Mouse (Mus musculus) liver, embryonic 14.5 days (tissue): ENCODE measurements around the gene Baiap3. TPM values are rescaled to one million over a fixed set of nuclear protein-coding genes. Genes with fewer than 3 reads are reported as not detected.
A peak's percentile ranks its signal among the peaks of the same experiment; 100 is the strongest.

Source experiments
- ATAC-seq: fragments of 200-750 bp; cut with Nextera tagmentation; 2 replicates; pipeline ENCODE4 v1.8.0; 2017; ENCODE audit warnings: moderate number of reproducible peaks, mild to moderate bottlenecking, moderate library complexity; ENCODE audit not compliant: insufficient read depth
- DNase-seq, 3 experiments: peaks; one replicate each; pipeline ENCODE4 v3.0.0-alpha.2; 2012 to 2013; ENCODE audit warnings: low read depth in 3 of 3, low spot score in 3 of 3
- H3K27ac ChIP-seq: fragments of 300-500 bp; sonication (generic); 2 replicates; pipeline ENCODE4 v1.5.1; 2014; ENCODE audit warnings: moderate library complexity, mild to moderate bottlenecking, control low read depth, inconsistent platforms
- H3K27me3 ChIP-seq: fragments of 300-500 bp; sonication (generic); 2 replicates; pipeline ENCODE4 v1.6.1; 2014; ENCODE audit warnings: mild to moderate bottlenecking, low read length, moderate library complexity; ENCODE audit not compliant: control insufficient read depth, insufficient read depth
- H3K36me3 ChIP-seq: fragments of 300-500 bp; sonication (generic); replicated peaks from 2 replicates; pipeline ENCODE4 v1.6.1; 2014; ENCODE audit warnings: low read depth; ENCODE audit not compliant: control insufficient read depth, insufficient read depth
- H3K4me1 ChIP-seq, 2 experiments: fragments of 200-500 bp in 1 of 2; fragments of 300-500 bp in 1 of 2; sonication (generic) in 1 of 2; replicated peaks; 2 replicates each; pipeline ENCODE4 v1.6.1; 2012 to 2014; ENCODE audit warnings: antibody characterized with exemption in 1 of 2, inconsistent platforms in 1 of 2, low read length in 1 of 2; ENCODE audit not compliant: control insufficient read depth in 2 of 2, insufficient read depth in 2 of 2
- H3K4me2 ChIP-seq: fragments of 300-500 bp; sonication (generic); 2 replicates; pipeline ENCODE4 v1.6.1; 2014; ENCODE audit warnings: low read depth, mild to moderate bottlenecking, control low read depth, moderate library complexity
- H3K4me3 ChIP-seq, 2 experiments: fragments of 200-500 bp in 1 of 2; fragments of 300-500 bp in 1 of 2; sonication (generic) in 1 of 2; 2 replicates each; pipeline ENCODE4 v1.5.1; 2012 to 2014; ENCODE audit warnings: low read depth in 2 of 2, low read length in 2 of 2, mild to moderate bottlenecking in 2 of 2, control low read depth in 1 of 2, inconsistent platforms in 1 of 2, moderate library complexity in 1 of 2; ENCODE audit not compliant: insufficient read depth in 1 of 2
- H3K9ac ChIP-seq: fragments of 300-500 bp; sonication (generic); replicated peaks from 2 replicates; pipeline ENCODE4 v1.6.1; 2014; ENCODE audit warnings: mild to moderate bottlenecking, control low read depth, moderate library complexity
- H3K9me3 ChIP-seq: fragments of 300-500 bp; sonication (generic); 2 replicates; pipeline ENCODE4 v1.6.1; 2016; ENCODE audit warnings: low read length, mixed read lengths; ENCODE audit not compliant: control insufficient read depth
- CTCF ChIP-seq: IDR thresholded peaks from 2 replicates; pipeline ENCODE4 v1.5.1; 2016; ENCODE audit warnings: antibody characterized with exemption, low read depth, control low read depth
- EP300 ChIP-seq: IDR thresholded peaks from 2 replicates; pipeline ENCODE4 v1.6.1; 2016; ENCODE audit warnings: antibody characterized with exemption, low read depth
- WGBS: fragments of 180-500 bp; shearing (Covaris S2); extraction: QIAGEN DNeasy Blood & Tissue Kit; methylation state at CpG from one replicate; pipeline ENCODE4 v1.1.7; 2014; ENCODE audit not compliant: insufficient replicate concordance; 5-methylcytosine and 5-hydroxymethylcytosine counted together
- polyA plus RNA-seq, 2 experiments: library from polyadenylated mRNA; depleted of rRNA in 1 of 2; stranded (reverse) in 1 of 2; unstranded in 1 of 2; fragments of >200 nt; fragmentation: Nextera tagmentation in 1 of 2; extraction: Ambion mirVana in 1 of 2; gene quantifications; 2 replicates each; pipeline versions ENCODE4 v1.2.1 to v1.2.3; 2012 to 2014

Gene Baiap3
- polyA plus RNA-seq, 2 experiments, result 0.27 to 0.69 TPM

DNA sequence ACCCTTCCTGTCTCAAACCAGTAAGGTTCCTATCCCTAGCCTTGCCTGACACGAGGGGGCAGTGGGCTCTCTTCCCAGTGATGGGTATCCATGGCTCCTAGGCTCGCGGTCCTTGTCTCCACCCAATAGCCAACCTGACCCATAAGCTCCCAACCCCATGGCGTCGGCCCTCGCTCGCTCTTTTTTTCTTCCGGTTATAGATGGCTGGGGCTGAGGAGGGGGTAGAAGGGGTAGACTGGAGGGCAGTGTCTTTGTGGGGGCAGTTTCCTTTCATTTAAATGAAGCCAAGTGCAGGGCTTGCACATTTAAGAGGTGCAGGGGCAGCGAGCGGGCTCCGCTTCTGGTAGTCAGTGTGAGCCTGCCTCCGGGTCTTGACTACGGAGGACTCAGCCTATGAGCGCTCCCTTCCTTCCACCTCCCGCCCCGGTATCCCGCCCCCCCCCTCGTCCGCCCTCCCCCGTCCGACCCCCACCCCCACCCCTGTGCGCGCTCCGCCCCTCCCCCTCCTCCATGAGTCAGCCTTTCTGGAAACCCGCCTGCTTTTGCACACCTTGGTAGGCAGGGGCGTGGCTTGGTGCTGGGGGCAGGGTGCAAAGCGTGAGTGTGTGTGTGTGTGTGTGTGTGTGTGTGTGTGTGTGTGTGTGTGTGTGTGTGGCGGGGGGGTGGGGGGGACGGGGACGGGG, 34.2 kb downstream of the Baiap3 start:
- peak; percentile 78 for ATAC-seq

DNA sequence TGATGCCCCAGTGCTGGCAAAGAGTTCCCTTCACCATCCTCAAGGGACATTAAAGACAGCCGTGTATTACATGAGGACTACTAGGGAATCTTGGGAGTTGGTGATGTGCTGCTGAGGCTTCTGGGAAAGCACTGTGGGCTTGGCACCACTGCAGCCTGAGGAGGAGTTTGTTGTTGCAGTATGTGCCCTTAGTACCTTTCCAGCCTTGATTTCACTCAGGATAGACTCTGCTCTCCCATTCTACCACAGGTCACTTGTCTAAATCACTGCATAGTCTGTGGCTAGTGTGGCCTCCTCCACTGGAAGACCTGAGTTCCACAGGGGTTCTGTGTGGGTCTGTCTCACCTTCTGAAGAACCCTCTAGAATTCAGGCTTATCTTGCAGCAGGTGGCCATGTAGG, 35.4 kb downstream of the Baiap3 start:
- Histone ChIP-seq H3K9ac (peak overlapping the region; percentile 1; the same call in 1 of the 2 replicates), H3K36me3 (no peaks in the 10 kb centered on the region; the same call in none of the 2 replicates), H3K4me1 (peaks cover 33 to 37% of the 10 kb centered on the region in 2 experiments), H3K4me3 (no peak overlapping the region), H3K4me2 (peak overlapping the region; percentile 91), H3K9me3 (no peaks in the 10 kb centered on the region), H3K27me3 (no peaks in the 10 kb centered on the region), H3K27ac (no peak overlapping the region; the same call in 1 of the 2 replicates)
- DNase-seq (no peak), ATAC-seq (no peak)
- TF ChIP-seq CTCF (no peak), EP300 (no peak)
- 85% methylated on average over 1 of the region's 1 CpGs for WGBS

More for the DNA sequence above, 34.2 kb downstream of the Baiap3 start:
- peak; percentile 63 to 80 (median 65) for DNase-seq
- Histone ChIP-seq H3K9ac (peak overlapping the region; percentile 89), H3K27ac (peak overlapping the region; percentile 92), H3K4me3 (peak overlapping the region; percentile 64 to 97), H3K4me2 (peak overlapping the region; percentile 91), H3K36me3 (peaks cover 6% of the 10 kb centered on the region), H3K4me1 (peaks cover 44 to 49% of the 10 kb centered on the region in 2 experiments), H3K9me3 (no peaks in the 10 kb centered on the region), H3K27me3 (no peaks in the 10 kb centered on the region)
- TF ChIP-seq EP300, result no peak
- 0 out of 2 replicates have a peak, but pooled peaks have one; percentile 15 for TF ChIP-seq CTCF
- under 1% methylated on average over 27 of the region's 30 CpGs for whole genome bisulfite sequencing

DNA sequence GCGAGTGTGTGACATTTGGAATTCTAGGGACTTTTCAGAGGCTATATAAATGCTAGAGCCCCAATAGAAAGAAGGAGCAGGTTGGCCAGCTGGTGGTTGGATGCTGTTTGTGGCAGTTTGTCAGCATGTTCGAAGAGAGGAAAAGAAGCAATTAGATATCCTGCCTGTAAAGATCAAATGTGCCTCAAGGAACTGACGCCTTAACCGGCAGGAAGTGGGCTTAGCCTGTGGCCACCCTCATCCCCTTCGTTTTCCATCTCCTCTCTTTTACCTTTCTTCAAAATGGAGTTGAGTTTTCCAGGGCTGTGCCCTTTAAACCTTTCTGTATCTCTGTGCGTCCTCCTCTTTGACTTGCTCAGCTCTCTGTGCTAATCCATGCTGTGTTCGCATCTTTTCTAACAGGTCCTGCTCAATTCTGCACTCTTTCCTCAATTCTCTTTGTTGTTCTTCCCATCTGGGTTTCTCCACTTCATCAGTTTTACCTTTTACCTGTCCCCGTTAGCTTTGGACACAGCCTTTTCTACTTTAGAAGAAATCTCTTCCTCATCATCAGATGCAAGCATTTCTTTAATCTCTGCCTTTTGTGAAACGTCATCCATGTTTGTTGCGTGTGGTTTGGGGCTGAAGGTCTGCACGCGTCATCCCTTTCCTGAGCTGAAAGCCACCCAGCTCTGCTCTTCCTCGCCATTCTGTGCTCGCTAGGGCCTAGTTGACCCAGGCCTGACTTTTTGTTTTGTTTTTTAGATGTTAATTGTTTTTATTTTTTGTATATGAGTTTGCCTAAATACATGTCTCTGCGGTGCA, 36.5 kb downstream of the Baiap3 start:
- H3K9ac ChIP-seq, result no peak overlapping the region
- no peak overlapping the region for H3K4me3 ChIP-seq
- no peak overlapping the region for H3K27ac ChIP-seq
- 79% methylated on average over 15 of the region's 15 CpGs for WGBS
- no peaks in the 10 kb centered on the region for H3K9me3 ChIP-seq
- ATAC-seq, result no peak
- H3K4me2 ChIP-seq, result no peak overlapping the region
- H3K27me3 ChIP-seq, result no peaks in the 10 kb centered on the region
- H3K36me3 ChIP-seq, result no peaks in the 10 kb centered on the region; the same call in none of the 2 replicates
- no peak for DNase-seq
- peaks cover 23 to 28% of the 10 kb centered on the region in 2 experiments for H3K4me1 ChIP-seq
- no peak for TF ChIP-seq EP300
- TF ChIP-seq CTCF, result no peak

DNA sequence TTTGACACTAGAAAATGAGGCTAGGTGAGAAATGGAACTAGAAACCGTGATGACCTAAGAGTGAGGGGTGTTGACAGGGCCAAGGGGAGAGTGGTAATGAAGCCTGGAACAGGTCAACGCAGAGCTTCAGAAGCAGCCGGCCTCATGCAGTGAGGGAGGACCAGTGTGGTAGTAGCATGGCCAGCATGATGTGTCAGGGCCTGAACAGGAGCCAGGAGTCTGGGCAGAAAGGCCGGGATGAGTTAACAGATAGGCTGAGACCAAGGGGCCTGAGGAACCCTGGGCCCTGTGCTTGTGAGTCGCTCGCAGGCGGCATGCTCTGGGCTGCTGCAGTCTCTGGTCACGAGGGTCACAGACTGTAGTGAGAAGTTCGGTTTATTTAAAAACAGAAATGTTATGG, 37.2 kb downstream of the Baiap3 start:
- no peaks in the 10 kb centered on the region for H3K9me3 ChIP-seq
- H3K4me3 ChIP-seq, result no peak overlapping the region
- 76% methylated on average over 9 of the region's 9 CpGs for WGBS
- ATAC-seq (no peak), DNase-seq (no peak)
- peaks cover 15 to 20% of the 10 kb centered on the region in 2 experiments for H3K4me1 ChIP-seq
- H3K27ac ChIP-seq, result no peak overlapping the region
- no peak overlapping the region for H3K4me2 ChIP-seq
- TF ChIP-seq CTCF, result no peak
- TF ChIP-seq EP300, result no peak
- no peak overlapping the region for H3K9ac ChIP-seq
- no peaks in the 10 kb centered on the region; the same call in none of the 2 replicates for H3K36me3 ChIP-seq
- H3K27me3 ChIP-seq, result no peaks in the 10 kb centered on the region

DNA sequence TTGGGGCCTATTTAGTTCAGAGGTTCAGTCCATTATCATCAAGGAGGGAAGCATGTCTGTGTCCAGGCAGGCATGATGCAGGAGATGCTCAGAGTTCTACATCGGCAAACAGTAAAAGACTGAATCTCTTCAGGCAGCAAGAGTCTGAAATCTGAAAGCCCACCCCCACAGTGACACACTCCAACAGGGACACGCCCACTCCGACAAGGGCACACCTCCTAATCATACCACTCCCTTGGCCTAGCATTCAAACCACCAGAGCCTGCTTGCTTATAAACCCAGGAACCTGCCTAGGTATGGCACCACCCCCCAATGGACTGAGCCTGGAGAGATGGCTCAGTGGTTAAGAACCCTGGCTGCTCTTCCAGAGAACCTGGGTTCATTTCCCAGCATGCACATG, 40.7 kb downstream of the Baiap3 start:
- Histone ChIP-seq H3K27ac (no peak overlapping the region), H3K4me2 (no peak overlapping the region), H3K4me1 (no peaks in the 10 kb centered on the region), H3K27me3 (no peaks in the 10 kb centered on the region), H3K9ac (no peak overlapping the region), H3K36me3 (peaks cover 3% of the 10 kb centered on the region), H3K4me3 (no peak overlapping the region), H3K9me3 (no peaks in the 10 kb centered on the region)
- 76% methylated on average over 3 of the region's 3 CpGs for WGBS
- ATAC-seq, result no peak
- TF ChIP-seq CTCF (no peak), EP300 (no peak)
- DNase-seq, result no peak
